Mouse (Mus musculus) intestine, embryonic 16.5 days (tissue): ENCODE results near the gene Chrna9. TPM values are rescaled to one million over a fixed set of nuclear protein-coding genes. Genes with fewer than 3 reads are reported as not detected.

Experiments used
- ATAC-seq: fragments of 200-750 bp; cut with Nextera tagmentation; 2 replicates; pipeline ENCODE4 v1.8.0; 2017; ENCODE audit warnings: moderate TSS enrichment, moderate library complexity
- H3K27ac ChIP-seq: fragments of 300-500 bp; sonication (generic); 2 replicates; pipeline ENCODE4 v1.5.1; 2014; ENCODE audit warnings: mild to moderate bottlenecking, low read length
- H3K27me3 ChIP-seq: fragments of 300-500 bp; sonication (generic); replicated peaks from 2 replicates; pipeline ENCODE4 v1.6.1; 2014; ENCODE audit warnings: low read length, control low read depth, mixed read lengths; ENCODE audit not compliant: control insufficient read depth, insufficient read depth
- H3K36me3 ChIP-seq: fragments of 300-500 bp; sonication (generic); 2 replicates; pipeline ENCODE4 v1.6.1; 2014; ENCODE audit warnings: low read length, control low read depth; ENCODE audit not compliant: control insufficient read depth, insufficient read depth
- H3K4me1 ChIP-seq: fragments of 300-500 bp; sonication (generic); 2 replicates; pipeline ENCODE4 v1.6.1; 2014; ENCODE audit warnings: low read length, control low read depth, mixed read lengths; ENCODE audit not compliant: control insufficient read depth, insufficient read depth
- H3K4me2 ChIP-seq: fragments of 300-500 bp; sonication (generic); 2 replicates; pipeline ENCODE4 v1.6.1; 2014; ENCODE audit warnings: low read depth, low read length, control low read depth
- H3K4me3 ChIP-seq: fragments of 300-500 bp; sonication (generic); 2 replicates; pipeline ENCODE4 v1.5.1; 2014; ENCODE audit warnings: mild to moderate bottlenecking, low read length
- H3K9ac ChIP-seq: fragments of 300-500 bp; sonication (generic); 2 replicates; pipeline ENCODE4 v1.6.1; 2014; ENCODE audit warnings: low read depth, low read length
- H3K9me3 ChIP-seq: fragments of 300-500 bp; sonication (generic); 2 replicates; pipeline ENCODE4 v1.6.1; 2016; ENCODE audit warnings: low read length, control low read depth; ENCODE audit not compliant: control insufficient read depth
- WGBS: fragments of 180-500 bp; shearing (Covaris S2); extraction: QIAGEN DNeasy Blood & Tissue Kit; methylation state at CpG from one replicate; pipeline ENCODE4 v1.1.7; 2014; 5-methylcytosine and 5-hydroxymethylcytosine counted together
- polyA plus RNA-seq: library from polyadenylated mRNA; unstranded; fragments of >200 nt; fragmentation: Nextera tagmentation; extraction: Ambion mirVana; gene quantifications from 2 replicates; pipeline ENCODE4 v1.2.1, GENCODE M21; 2015

The Chrna9 gene
- polyA plus RNA-seq, 1 experiment from 2014 or later = not detected

DNA sequence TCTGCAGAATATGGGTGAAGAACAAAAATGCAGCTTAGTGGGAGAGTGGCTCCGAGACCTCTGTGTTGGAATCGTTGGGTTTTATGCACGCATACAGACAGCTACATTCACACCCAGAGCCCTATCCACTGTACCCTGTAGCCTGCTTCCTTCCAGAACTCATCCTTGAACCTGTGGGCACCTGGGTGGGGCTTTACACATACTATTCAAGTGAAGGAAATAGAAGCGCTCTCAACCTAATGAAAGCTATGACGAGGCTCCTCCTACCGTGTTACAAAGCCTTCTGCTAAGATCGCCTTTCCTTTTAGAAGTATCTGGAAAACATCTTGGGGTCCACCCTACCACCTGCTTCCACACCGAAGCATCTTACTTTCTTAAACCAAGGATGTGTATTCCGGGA lies 21.6 kb upstream of the Chrna9 start:
- Histone ChIP-seq H3K9ac (no peak overlapping the region), H3K4me3 (no peak overlapping the region), H3K36me3 (no peaks in the 10 kb centered on the region), H3K27ac (no peak overlapping the region), H3K4me1 (no peaks in the 10 kb centered on the region), H3K4me2 (no peak overlapping the region), H3K27me3 (no peaks in the 10 kb centered on the region), H3K9me3 (no peaks in the 10 kb centered on the region)
- 94% methylated on average over 9 of the region's 9 CpGs for WGBS
- no peak for ATAC-seq

DNA sequence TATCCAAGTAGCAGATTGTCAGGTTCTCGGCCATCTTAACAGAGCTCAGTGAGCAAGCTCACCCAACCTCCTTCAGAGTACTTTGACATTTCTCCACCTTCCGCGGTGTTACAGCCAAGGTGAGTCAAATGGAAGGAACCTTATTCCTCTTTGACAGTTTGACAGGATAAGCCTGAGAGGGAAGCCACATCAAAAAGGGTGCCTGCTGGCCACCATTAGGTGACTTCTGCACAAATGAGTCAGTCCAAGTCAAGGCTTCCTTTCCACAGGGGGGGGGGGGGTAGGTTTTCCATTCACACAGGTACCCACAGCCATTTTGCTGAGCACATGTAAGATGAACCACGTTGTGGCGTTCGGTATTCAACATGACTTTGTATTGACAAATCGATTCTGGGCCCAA lies 20.4 kb upstream of the Chrna9 start:
- Histone ChIP-seq H3K9me3 (no peaks in the 10 kb centered on the region), H3K4me1 (no peaks in the 10 kb centered on the region), H3K27ac (no peak overlapping the region), H3K4me2 (no peak overlapping the region), H3K27me3 (no peaks in the 10 kb centered on the region), H3K4me3 (no peak overlapping the region), H3K36me3 (no peaks in the 10 kb centered on the region), H3K9ac (no peak overlapping the region)
- ATAC-seq = no peak
- whole genome bisulfite sequencing = 94% methylated on average over 7 of the region's 7 CpGs

DNA sequence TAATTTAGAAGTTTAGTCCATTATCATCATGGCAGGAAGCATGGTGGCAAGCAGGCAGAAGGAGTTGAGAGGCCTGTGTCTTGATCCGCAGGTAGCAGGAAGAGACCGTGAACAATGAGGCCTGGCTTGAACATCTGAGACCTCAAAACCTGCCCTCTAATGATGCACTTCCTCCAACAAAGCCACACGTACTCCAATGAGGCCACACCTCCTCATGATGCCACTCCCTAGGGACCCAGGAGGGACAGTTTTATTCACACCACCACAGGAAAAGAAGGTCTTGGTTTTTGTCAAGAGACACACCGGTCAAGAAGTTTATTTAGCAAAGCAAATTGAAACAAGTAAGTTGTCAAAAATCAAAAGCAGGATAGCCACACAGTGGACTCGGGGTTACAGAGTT lies 17.8 kb upstream of the Chrna9 start:
- H3K27ac ChIP-seq = no peak overlapping the region
- no peak overlapping the region for H3K9ac ChIP-seq
- WGBS = 84% methylated on average over 5 of the region's 5 CpGs
- H3K27me3 ChIP-seq = no peaks in the 10 kb centered on the region
- no peak overlapping the region for H3K4me2 ChIP-seq
- H3K36me3 ChIP-seq = no peaks in the 10 kb centered on the region
- no peak for ATAC-seq
- H3K4me3 ChIP-seq = no peak overlapping the region
- H3K9me3 ChIP-seq = no peaks in the 10 kb centered on the region
- no peaks in the 10 kb centered on the region for H3K4me1 ChIP-seq

DNA sequence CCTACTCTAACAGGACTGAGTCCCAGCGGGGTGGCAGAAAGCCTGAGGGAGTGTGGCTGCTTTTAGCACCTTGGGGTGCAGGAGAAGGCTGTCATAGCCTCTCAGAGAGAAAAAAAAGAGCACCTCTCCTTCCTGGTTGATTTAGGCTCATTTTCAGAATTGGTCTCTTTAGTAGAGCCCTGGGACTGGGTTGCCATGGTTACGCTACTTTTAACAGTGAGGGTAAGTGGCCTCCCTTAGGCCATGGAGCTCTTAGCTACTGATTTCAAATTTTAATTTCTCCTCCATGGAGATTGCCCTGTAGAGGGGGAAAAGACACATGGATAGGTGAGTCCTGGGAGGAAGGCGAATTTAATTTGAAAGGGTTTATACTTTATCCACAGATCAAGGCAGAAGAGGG lies 16.1 kb upstream of the Chrna9 start:
- no peak overlapping the region for H3K27ac ChIP-seq
- no peaks in the 10 kb centered on the region for H3K4me1 ChIP-seq
- no peaks in the 10 kb centered on the region for H3K27me3 ChIP-seq
- WGBS = 77% methylated on average over 3 of the region's 3 CpGs
- H3K9me3 ChIP-seq = no peaks in the 10 kb centered on the region
- no peak for ATAC-seq
- H3K9ac ChIP-seq = no peak overlapping the region
- no peak overlapping the region for H3K4me2 ChIP-seq
- no peaks in the 10 kb centered on the region for H3K36me3 ChIP-seq
- no peak overlapping the region for H3K4me3 ChIP-seq

DNA sequence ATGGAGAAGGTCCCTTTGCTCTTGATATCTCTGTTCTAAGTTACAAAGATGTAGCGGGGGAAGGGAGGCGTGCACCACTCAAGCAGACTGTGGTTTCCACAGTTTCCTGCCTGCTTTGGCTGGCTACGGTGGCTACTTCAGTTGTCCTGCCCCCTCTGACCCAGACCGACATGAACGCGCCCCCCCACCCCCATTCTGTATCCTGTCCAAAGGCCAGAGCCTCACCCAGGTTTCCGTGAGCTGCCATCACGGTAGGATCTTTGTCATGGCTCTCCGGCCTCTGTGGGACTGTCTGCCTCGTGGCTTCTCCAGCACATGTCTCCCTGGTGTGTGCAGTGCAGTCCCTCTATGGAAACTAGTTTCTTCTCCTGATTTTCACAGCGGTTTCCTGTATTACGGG lies 15.4 kb upstream of the Chrna9 start:
- Histone ChIP-seq H3K27ac (no peak overlapping the region), H3K9me3 (no peaks in the 10 kb centered on the region), H3K4me1 (no peaks in the 10 kb centered on the region), H3K36me3 (no peaks in the 10 kb centered on the region), H3K4me3 (no peak overlapping the region), H3K9ac (no peak overlapping the region), H3K4me2 (no peak overlapping the region), H3K27me3 (no peaks in the 10 kb centered on the region)
- WGBS = 83% methylated on average over 12 of the region's 12 CpGs
- ATAC-seq = no peak

DNA sequence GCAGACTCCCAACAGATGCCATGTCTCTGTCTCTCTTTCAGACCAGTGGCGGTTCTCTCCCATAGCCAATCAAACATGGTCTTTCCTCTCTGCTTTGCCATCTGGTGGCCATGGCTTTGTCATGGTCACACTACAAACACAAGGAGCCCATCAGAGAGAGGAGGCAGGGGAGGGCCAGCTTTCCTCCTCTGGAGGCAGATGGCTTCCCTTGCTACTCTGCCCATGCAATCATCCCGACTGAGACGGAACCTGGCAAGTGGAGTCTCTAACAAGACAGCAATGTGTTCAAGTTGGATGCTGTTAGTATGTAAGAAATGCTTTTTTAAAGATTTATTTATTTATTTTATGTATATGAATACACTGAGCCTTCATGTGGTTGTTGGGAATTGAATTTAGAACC lies 14.8 kb upstream of the Chrna9 start:
- H3K4me1 ChIP-seq = no peaks in the 10 kb centered on the region
- no peak overlapping the region for H3K4me2 ChIP-seq
- H3K9me3 ChIP-seq = no peaks in the 10 kb centered on the region
- WGBS = 93% methylated on average over 3 of the region's 3 CpGs
- no peak overlapping the region for H3K27ac ChIP-seq
- no peaks in the 10 kb centered on the region for H3K36me3 ChIP-seq
- no peak overlapping the region for H3K9ac ChIP-seq
- no peak for ATAC-seq
- H3K4me3 ChIP-seq = no peak overlapping the region
- H3K27me3 ChIP-seq = no peaks in the 10 kb centered on the region

DNA sequence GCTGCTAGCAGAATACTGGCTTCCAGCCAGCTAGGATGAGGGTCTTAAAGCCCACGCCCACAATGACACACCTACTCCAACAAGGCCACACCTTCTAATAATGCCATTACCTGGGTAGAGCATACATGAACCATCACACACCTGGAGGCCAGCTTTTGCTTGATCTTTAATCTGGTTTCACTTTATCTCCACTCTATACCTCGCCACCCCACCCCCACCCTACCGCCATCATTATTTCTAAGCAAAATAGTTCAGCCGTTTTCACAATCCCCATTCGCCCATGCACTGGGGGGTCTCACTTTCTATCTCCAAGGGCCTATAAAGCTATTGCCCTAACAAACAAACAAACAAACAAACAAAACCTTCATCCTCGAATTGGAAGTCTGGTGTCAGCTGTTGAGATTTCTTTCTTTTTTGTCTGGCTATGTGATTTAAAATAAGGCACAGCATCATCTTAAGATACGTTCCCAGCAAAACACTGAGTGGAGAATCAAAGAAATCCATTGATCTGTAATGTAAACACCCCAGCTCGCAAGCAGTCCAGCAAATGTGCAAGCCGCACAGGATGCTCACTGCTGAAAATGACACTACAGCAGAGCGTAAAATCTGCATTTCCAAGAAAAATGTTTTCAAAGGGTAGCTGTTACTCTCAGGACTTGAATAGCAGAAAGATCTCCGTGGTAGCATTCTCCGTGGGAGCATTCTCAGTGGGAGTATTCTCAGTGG lies 13.9 kb upstream of the Chrna9 start:
- Histone ChIP-seq H3K27ac (no peak overlapping the region), H3K4me2 (no peak overlapping the region), H3K27me3 (no peaks in the 10 kb centered on the region), H3K4me3 (no peak overlapping the region), H3K9me3 (no peaks in the 10 kb centered on the region), H3K4me1 (no peaks in the 10 kb centered on the region), H3K36me3 (no peaks in the 10 kb centered on the region), H3K9ac (no peak overlapping the region)
- 78% methylated on average over 12 of the region's 12 CpGs for WGBS
- ATAC-seq = no peak

DNA sequence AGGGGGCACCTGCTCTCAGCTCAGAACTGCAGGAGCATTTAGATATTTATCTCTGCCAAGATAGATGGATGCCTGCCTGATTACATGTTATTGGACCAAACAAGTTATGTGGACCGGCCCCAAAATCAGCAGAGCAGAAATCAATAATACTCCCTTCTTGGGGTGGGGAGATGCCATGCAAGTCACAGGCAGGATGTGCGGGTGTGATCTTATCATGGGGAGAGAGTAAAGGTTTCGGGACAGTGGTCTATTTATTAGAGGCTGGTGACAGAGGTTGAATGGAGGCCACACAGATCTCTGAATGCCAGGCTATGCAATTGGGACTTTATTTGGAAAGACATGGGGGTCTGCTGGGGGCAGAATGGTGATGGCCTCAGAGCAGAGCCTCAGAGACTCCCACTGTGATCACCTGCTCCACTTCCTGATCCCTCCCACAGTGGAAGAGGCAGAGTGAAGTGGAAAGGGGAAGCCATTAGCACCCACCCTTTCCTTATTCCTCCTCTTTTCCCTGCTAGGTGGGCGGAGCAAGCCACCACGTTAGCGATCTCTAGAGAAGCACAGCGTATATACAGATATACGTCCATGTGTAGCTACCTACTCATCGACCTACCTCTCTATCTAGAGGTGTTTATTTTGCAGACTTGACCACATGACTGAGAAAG lies 13.1 kb upstream of the Chrna9 start:
- Histone ChIP-seq H3K27ac (no peak overlapping the region), H3K36me3 (no peaks in the 10 kb centered on the region), H3K4me1 (no peaks in the 10 kb centered on the region), H3K4me2 (no peak overlapping the region), H3K27me3 (no peaks in the 10 kb centered on the region), H3K9me3 (no peaks in the 10 kb centered on the region), H3K9ac (no peak overlapping the region), H3K4me3 (no peak overlapping the region)
- WGBS = 74% methylated on average over 9 of the region's 9 CpGs
- ATAC-seq = no peak

DNA sequence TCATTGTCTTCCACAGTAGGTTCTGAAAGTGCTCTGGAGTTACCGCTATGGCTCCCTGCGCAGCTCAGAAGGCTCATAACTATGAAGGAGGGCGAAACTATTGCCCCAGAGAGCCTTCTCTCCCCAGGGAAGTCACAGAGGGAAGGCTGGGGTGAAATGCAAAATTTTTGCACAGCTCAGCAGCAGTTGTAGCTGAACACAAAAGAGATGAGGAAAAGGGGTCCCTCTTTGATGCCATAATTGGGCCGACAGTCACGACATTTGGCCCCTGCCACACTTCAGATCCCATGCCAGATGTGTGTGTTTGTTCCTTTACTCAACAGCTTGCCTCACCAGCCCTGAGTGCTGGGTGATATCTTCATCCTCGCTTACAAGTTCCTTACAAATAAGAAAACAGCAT lies 8.1 kb upstream of the Chrna9 start:
- Histone ChIP-seq H3K27me3 (no peaks in the 10 kb centered on the region), H3K4me2 (no peak overlapping the region), H3K4me1 (no peaks in the 10 kb centered on the region), H3K9ac (no peak overlapping the region), H3K36me3 (no peaks in the 10 kb centered on the region), H3K9me3 (no peaks in the 10 kb centered on the region), H3K27ac (no peak overlapping the region), H3K4me3 (no peak overlapping the region)
- WGBS = 88% methylated on average over 6 of the region's 6 CpGs
- ATAC-seq = no peak

DNA sequence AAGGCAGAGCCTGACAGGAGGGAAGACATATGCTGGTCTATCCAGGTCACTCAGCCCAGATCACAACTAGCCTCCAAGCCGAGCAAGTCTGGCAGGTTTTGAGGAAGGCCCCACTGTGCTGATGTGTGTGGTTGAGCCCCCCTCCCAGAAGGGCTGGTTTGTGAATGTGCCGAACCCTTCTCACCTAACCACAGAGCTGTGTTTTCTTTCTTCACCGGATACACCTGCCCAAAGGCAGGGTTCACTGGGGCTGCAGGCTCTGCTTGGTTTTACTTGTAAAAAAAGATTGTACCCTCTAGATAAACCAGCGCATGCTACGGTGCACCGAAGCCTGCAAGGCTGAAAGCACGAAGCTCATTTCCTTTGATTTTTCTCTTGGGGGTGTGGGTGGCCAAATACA lies 5.6 kb upstream of the Chrna9 start:
- no peak overlapping the region for H3K4me2 ChIP-seq
- no peaks in the 10 kb centered on the region for H3K9me3 ChIP-seq
- H3K27me3 ChIP-seq = no peaks in the 10 kb centered on the region
- 76% methylated on average over 7 of the region's 7 CpGs for WGBS
- ATAC-seq = no peak
- H3K27ac ChIP-seq = no peak overlapping the region
- no peak overlapping the region for H3K4me3 ChIP-seq
- no peak overlapping the region for H3K9ac ChIP-seq
- H3K36me3 ChIP-seq = no peaks in the 10 kb centered on the region
- no peaks in the 10 kb centered on the region for H3K4me1 ChIP-seq
